Mouse (Mus musculus): ENCODE results near the gene Kcnq1.

The Kcnq1 gene

DNA sequence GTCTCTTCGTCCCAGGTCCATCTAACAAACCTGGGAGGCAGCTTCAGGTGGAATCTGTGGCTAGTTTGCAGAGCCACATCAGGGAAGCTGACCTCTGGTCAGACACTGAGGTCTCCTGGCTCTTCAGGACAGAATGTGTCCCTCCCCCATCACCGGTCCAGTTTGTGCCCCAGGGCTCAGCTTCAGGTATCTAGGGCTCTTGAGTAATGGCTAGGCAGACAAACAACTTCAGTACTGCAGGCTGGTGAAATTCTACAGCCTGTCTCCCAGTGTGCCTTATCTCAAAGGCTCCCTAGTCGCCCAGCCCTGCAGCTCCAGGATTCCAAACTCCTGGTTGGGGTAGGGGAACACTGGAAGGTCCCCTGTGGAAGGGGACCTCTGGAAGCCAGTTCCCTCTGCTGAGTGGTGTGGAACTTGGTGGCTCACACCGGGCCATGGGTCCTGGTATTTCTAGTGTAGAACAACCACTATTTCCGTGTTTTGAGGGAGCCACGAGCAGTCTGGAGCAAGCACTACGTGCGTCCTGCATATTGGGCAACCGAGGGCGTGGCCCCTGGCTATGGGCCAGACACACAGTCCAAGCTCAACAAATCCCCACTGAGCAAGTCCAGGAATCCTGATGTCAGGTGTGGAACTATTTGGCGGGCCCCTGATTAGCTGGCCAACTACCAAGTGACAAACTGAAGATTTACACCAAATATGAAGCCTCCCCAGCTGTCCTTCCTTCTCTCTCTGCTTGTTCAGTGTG, 207.6 kb downstream of the Kcnq1 start:
- DNase-seq (ENCODE audit: low read depth): no peak

DNA sequence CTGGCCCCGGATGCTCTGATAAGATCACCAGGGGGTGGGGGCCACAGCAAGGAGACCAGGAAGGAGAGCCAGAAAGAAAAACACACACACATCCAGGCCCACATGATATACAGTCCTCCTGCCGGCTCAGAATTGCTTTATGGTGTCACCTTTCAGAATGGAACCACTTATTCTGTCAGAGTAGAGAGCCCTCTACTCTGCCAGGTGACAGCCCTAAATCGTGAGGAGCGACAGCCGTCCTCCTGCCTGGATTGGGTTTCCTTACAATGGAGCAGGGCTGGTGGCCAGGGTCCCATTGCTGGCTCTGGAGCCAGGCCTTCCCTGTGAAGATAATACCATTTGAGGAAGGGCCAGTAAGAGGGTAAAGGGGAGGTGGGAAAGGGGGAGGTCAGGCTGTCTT, 212.3 kb downstream of the Kcnq1 start:
- DNase-seq (ENCODE audit: low read depth): no peak

DNA sequence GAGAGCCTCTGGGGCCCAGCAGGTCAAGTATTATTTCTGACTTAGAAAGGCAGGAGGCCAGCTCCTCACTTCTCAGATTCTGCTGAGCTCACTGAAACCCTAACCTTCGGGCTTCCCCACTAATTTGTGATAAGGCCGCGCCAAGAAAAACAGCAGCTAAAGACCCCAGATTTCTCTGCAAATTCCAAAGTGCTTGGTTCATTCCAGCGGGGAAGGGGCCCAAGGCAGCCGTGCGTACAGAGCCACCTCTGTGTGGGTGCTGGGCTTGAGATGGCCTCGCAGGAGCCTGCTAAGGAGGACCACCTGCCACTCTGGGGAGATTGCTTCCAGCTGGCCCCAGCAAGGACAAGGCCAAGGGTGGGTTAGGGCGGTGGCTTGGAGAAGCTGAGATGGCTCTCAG, 214.2 kb downstream of the Kcnq1 start:
- DNase-seq (ENCODE audit: low read depth): no peak

DNA sequence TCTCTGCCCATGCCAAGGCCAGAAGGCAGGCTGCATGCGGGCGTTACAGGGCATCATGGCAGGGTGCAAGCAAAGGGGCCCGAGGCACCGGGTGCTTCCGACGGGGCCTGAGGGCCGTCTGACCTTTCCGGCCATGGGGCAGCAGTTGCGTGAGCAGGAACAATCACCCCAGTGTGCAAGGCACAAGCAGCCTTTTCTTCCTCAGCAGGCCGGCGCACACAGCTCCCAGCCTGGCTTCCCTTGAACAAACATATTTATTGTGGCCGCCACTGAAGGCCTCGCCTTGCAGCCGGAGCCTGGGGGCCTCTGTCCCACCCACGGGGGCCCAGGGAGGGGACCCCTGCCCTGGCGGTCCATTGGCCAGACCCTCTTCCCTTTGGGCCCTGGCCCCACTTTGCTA, 218.9 kb downstream of the Kcnq1 start:
- DNase-seq (ENCODE audit: low read depth): no peak

DNA sequence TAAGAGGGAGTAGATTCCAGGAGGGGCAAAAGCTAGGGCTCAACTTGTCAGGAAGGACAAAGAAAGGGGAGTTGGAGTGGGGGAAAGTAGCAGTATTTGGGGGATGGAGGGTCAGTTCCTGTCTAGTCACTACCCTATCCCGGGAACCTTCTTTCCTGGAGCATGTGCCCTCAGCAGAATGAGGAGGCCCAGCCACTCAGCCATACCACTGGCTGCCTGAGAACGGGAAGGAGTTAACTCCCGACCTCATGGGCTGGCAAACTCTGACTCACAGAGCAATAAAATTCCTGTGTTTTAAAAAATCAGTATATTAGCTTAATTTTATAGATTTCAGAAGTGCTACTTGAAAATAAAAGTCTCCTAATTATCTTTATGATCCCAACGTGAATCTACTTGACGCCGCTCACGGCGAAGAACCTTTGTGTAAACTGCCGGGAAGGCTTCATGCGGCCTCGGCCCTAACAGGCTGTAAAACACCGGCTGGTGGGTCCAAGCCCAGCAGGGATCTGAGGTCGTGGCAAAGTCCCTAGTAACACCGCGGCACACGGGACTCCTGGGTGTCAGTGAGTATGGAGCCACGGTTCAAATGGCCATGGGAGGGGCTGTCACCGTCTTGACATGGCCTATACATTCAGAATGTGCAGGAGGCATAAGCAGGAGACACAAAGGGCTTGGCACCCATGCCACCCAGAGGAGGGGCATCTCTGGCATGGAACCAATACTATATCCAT, 222.2 kb downstream of the Kcnq1 start:
- DNase-seq (ENCODE audit: low read depth): no peak

DNA sequence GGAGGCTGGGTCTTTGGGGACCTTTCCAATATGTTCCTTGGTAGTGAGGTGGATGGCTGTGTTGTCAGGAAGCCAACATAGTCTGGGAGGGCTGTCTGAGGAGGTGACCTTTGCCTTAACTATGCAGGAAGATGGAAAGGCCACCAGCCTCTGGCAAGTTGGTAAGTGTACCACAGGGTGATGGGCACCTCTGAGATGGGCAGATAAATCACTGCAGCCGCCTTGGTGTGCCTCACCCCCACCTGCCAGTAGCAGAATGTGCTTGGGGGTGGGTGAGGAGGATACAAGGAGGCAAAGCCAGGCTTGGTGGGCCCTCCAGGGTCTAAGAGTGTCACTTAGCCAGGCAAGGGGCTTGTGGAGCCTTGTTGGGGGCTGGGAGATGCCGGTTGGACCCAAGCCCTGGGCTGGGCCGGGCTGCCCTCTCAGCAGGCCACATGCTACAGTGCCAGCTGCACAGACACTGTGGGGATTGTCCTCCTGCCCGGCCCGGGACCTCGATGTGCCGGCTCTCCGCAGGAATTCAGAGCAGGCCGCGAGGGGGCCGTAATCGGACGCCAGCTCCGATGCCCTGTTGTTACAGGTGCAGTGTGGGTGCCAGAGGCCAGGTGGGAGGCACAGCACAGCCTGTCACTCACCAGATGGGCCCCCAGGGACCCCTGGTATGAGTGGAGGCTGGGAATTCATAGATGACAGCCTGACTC, 223.1 kb downstream of the Kcnq1 start:
- no peak for DNase-seq (ENCODE audit: low read depth)

DNA sequence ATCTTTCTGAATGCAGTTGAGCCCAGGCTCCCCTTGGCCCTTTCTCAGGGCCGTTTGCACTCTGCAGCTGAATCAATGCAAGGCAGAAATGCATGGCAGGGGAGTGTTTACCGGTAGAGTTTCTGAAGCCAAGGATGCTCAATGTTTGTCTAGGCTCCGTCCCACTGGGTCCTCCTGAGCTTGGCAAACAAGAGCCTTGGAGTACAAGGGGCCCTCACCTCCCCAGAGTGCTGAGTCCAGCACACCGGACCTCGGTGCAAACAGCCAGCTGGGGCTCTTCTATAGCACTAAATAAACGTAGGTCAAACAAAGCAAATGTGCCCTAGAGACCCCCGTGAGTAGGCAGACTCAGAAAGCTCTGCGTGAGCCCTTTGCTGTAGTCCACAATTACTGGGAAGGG, 226.9 kb downstream of the Kcnq1 start:
- no peak for DNase-seq (ENCODE audit: low read depth)

DNA sequence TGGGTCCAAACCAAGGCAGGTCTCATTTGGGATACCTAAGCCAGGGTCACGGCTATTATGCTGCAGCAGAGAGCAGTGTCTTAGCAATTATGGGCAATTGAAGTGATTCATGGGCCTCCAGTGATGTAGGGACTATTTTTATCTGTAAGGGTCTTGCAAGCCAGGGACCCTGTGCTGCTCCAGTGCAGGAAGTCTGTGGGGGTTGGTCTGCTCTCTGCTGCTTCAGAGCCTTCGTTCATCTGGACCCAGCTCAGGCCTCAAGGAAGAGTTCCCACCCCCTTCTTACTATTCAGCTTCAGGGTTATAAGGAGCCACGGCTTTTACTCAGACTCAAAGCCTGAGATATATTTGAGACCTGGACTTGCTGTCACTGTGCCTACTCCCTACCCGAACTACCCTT, 227.4 kb downstream of the Kcnq1 start:
- no peak for DNase-seq (ENCODE audit: low read depth)

DNA sequence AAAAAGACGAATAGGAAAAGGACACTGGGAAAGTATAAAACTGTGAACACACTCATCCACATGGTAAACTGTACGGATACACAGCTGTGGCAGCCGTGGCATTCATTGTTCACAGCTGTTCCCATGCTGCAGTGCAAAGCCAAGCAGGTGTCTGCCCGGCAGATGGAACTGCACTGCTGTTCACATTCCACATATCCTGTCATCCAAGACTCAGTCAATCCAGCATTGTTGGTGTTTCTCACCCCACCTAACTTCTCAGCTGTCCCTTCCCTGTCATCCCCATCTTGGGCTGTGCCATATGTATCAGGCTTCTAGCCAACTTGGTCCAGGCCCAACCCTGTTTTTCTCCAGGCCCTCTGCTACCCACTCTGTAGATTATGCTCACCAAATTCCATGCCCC, 232.5 kb downstream of the Kcnq1 start:
- no peak for DNase-seq (ENCODE audit: low read depth)

DNA sequence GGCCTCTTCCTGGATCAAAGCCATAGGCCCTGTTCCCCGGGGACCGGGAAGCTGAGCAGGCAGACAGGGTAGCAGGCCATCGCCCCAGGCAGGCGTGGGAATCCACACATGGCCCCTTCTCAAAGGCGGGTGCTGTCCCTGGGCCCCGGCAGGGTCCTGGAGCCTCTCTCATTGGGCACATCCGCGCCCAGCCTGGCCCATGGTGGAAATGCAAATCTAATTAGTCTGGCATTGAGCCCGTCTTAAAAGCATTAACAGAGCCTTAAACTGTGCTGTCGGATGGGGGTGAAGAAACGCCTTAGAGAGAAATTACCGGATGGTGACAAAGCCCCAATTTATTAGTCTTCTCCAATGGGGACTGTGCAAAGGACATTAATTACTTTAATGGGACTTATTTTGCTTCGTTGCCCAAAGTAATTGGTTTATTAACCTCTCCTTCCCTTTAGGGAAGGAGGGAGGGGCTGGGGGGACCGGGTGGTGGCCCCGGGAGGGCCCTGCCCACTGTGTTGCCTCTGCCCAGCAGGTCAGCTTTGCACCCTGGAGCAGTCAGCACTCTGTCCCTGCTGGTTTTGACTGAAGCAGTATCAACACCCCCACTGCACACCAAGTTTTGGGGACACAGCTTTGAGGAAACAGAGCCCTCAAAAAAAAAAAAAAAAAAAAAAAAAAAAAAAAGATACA, 234.6 kb downstream of the Kcnq1 start:
- no peak for DNase-seq (ENCODE audit: low read depth)

DNA sequence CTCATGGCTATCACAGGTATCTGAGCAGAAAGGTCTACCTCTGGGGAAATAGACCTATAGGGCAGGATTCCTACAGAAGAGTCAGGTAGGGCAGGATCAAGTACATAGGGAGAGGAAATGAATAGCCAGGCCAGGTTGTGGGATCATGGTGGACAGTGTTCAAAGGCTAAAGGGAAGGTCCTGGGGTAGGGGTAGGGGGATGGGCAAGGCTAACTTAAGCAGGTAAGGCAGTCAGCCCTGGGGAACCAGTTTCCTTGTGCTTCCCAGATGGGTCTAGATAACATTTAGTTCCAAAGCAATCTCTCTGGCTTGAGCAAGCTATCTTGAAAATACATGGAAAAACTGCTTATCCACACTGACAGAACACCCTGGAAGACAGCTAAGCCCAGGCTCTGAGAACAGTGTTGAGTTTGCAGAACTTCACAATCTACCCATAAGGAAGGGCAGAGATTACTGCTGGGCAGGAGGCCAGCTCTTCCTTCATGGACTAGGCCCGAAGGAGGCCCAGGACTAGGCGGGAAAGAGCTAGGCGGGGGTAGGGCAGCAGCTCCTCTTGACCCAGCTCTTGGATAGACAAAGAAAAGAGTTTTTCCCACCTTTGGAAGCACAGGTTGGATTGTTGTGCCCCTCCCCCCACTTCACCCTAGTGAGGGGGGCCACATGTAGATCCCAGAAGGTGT, 235.3 kb downstream of the Kcnq1 start:
- no peak for DNase-seq (ENCODE audit: low read depth)

DNA sequence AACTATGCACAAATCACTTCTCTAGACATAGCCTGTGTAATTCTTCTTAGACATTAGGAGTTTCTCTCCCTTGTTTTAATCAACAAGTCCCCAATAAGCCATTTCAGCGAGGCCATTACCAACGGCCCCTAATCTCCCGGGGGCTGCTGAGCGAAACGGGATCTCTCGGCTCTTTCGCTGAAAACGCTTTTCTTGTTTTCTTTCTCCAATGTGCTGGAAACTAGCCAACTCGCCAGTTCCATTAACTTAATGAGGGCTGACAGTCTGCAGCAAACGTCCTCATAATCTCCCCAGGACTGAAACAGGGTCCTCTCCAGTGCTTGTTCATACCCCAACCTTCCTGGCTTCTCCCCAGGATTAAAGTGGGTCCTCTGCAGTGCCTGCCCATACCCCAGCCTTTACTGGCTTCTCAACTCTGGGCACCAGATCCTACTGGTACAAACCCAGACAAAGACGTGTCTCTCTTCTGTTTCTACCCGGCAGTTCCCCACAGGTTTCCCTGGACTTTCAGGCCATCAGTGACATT, 237.7 kb downstream of the Kcnq1 start:
- DNase-seq (ENCODE audit: low read depth): no peak

DNA sequence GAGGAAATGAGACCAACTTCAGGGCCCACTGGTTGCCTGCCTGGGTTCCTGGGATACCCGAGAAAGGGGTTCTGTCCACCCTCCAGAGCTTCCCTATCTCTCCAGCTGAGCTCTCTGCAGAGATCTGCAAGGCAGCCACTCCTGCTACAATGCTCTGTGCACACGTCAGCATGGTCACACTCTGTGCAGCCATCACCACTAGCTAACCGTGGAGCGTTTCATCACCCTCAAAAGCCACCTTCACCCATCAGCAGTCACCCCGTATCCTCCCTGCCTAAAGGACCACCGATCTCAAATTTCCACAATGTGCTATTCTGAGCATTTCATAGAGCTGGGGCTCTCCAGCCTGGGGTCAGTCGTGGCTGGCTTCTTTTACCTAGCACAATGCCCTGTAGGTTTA, 243.1 kb downstream of the Kcnq1 start:
- DNase-seq (ENCODE audit: low read depth): no peak

DNA sequence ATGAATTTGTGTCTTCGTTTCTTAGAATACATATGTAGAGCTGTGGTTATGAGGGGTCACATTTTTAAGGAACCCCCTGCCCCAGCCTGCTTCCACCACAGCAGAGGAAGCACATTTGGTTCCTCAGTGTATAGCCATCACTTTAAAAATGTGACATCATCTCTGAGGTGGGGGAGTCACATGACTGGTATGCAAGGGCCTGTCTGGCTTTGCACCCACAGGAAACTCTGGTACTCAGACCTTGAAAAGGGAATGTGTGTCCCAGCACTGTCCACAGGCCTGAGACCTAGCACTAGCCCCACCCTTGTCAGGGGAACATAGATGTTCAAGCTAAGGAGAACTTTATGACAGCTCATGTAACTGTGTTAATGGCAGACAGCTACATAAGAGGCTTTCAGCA, 243.7 kb downstream of the Kcnq1 start:
- DNase-seq (ENCODE audit: low read depth): no peak

DNA sequence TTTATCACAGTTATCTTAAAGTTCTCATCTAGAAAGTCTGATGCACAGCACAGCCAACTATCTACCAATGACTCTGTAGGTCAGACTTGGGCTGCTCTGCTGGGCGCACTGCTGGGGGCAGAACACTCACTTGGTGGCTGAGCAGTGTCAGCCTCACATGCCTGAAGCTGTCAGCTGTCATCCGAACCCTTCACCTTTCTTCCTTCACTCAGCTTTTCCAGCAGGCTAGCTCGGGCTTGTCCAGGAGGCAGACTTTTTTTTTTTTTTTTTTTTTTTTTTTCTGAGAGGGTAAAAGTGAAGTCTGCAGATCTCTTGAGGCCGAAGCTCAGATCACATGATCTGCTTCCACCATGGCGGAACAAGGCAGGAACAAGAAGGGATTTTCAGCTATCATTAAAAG, 249.7 kb downstream of the Kcnq1 start:
- DNase-seq (ENCODE audit: low read depth): no peak

DNA sequence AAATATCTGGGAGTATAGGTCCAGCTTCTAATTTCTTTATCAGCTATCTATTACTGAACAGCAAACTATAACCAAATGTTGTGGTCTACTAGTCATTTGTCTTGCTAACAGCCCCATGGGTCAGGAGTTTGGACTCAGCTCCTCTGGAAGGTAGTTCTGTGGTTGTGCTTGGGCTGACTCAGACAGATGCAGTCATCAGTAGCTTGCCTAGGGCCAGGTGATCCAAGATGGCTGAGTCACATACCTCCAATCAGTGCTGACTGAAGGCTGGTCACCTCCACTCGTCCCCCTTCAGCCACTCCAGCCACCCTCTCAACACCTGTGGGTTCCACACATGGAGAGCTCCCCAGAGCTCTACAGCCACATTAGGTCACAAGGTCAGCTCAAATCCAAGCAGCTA, 250.9 kb downstream of the Kcnq1 start:
- no peak for DNase-seq (ENCODE audit: low read depth)

DNA sequence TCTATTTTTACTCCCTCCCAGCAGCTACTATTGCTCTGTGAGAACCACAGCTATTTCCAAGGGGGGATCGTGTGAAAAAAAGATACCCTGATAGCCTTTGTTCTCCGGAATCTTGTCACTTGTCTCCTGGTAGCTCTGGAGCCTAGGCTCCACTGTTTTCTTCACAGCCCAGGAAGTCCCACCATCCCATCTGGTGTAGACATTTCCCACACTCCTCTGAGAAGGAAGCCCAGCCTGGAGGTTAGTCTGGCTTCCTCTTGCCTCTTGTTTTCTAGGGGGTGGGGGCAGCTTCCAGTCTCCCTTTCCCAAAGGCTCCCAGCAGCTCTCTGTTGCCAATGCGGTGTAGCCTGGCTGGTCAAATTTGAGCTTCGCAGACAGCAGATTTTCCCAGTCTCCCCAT, 251.7 kb downstream of the Kcnq1 start:
- no peak for DNase-seq (ENCODE audit: low read depth)

DNA sequence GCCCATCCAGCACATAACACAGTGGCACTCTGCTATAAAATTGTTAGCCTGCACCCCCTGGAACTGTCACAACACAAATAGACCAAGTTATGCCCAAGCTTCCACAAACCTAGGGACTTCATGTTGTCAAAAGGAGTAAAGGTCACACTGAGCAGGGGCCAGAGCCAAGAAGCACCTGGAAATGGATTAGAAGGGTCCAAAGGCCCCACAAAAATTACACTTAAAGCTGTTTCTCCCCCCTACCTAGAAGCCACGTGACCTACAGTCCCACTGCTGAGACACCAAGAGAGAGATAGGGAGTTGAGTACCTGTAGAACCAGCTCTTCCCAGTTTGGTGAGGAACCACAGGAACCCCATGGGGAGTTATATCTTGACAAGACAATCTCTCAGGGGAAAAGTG, 253.6 kb downstream of the Kcnq1 start:
- DNase-seq (ENCODE audit: low read depth): no peak

DNA sequence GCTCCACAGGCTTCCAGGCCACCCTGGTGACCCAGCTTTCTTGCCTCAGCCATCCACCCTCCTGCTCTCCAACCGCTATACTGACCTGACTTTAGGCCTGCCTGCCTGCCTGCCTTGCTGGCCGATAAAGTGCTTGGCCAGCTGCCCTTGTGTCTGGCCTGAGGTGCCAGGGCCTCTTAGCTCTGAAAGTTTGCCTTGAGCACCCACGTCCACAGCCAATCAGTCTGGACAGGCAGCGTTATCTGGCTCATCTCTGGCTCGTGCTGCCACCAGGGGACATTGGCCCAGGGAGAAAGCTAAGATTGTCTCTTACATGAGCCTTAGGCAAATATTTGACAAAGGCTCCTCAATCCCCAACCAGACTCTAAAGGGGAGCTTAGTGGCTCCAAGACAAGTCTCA, 254.6 kb downstream of the Kcnq1 start:
- no peak for DNase-seq (ENCODE audit: low read depth)

DNA sequence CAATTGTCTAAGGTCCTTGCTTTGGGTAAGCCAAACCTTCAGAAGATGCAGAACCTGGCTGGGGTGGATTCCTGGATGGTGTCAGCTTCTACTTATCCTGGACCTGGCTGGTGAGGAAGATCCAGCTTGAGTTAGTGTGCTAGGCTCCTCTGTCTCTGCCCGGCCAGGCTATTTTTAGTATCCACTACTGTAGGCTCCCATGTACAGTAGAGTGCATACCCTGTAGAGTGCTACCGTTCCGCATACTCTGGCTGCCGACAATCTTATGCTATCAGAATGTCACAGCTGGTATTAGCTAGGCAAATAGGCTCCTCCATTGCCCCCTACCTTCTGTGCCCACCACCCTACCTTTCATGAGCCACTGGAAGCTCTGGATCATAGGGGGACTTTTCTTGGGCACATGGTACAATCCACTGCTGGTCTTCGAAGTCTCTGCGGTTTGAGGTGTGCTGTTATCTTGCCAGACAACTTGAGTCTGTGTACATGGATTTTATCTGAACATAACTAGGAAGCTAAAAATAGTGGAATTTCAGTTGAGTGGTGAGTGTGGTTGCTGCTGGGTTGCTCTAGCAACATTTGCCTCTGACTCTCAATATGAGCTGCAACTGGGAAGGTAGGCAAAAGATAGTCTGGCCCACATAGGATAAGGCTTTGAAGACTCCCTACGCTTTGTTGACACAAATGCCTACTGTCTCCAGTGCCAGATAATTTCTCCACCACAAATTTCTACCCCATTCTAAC, 258.1 kb downstream of the Kcnq1 start:
- DNase-seq (ENCODE audit: low read depth): no peak
